Mouse (Mus musculus) lung, embryonic 15.5 days (tissue): ENCODE measurements at regions not wholly inside any gene's neighbourhood (a gene's known extent, or its start where the extent isn't known, plus 50 kb on each side); places are given as distances from the start of the nearest gene placed in this dataset.
A peak's percentile ranks its signal among the peaks of the same experiment; 100 is the strongest.

Experiments
- ATAC-seq: fragments of 200-750 bp; cut with Nextera tagmentation; 2 replicates; pipeline ENCODE4 v1.8.0; 2017; ENCODE audit warnings: moderate number of reproducible peaks, borderline replicate concordance; ENCODE audit not compliant: low FRiP score, low TSS enrichment; ENCODE audit errors: extremely low read depth
- H3K27ac ChIP-seq: fragments of 300-500 bp; sonication (generic); 2 replicates; pipeline ENCODE4 v1.5.1; 2015; ENCODE audit warnings: moderate library complexity, mild to moderate bottlenecking, inconsistent platforms
- H3K27me3 ChIP-seq: fragments of 300-500 bp; sonication (generic); 2 replicates; pipeline ENCODE4 v1.6.1; 2015; ENCODE audit warnings: inconsistent platforms
- H3K36me3 ChIP-seq: fragments of 300-500 bp; sonication (generic); 2 replicates; pipeline ENCODE4 v1.6.1; 2015; ENCODE audit warnings: inconsistent platforms
- H3K4me1 ChIP-seq: fragments of 300-500 bp; sonication (generic); 2 replicates; pipeline ENCODE4 v1.6.1; 2015; ENCODE audit warnings: inconsistent platforms
- H3K4me2 ChIP-seq: fragments of 300-500 bp; sonication (generic); 2 replicates; pipeline ENCODE4 v1.6.1; 2015; ENCODE audit warnings: inconsistent platforms, mild to moderate bottlenecking, moderate library complexity
- H3K4me3 ChIP-seq: fragments of 300-500 bp; sonication (generic); 2 replicates; pipeline ENCODE4 v1.5.1; 2015; ENCODE audit warnings: mild to moderate bottlenecking, inconsistent platforms
- H3K9ac ChIP-seq: fragments of 300-500 bp; sonication (generic); 2 replicates; pipeline ENCODE4 v1.6.1; 2015; ENCODE audit warnings: inconsistent platforms
- H3K9me3 ChIP-seq: fragments of 300-500 bp; sonication (generic); 2 replicates; pipeline ENCODE4 v1.6.1; 2016; ENCODE audit warnings: inconsistent platforms
- WGBS: fragments of 180-500 bp; shearing (Covaris S2); methylation state at CpG from one replicate; pipeline ENCODE4 v1.1.7; 2015; 5-methylcytosine and 5-hydroxymethylcytosine counted together

DNA sequence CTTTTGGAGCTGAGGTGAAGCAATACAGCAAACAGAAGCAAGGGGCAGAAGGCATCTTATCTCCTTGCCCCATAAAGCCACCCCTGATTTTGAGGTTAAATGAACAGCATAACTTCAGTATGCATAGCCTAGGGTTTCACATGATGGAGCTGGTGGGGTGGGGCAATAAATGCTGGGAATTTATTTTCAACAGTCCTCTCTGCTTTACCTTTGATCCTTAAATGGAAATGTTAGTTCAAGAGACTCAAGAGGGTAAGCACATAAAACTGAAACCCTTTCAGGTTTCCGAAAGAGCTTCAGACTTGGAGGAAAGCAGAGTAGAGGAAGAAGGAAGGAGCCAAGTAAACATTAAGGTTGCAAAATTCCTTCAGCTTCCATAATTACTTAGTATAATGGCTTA lies 290.5 kb downstream of the Epha7 start:
- H3K4me3 ChIP-seq: no peak overlapping the region
- H3K9me3 ChIP-seq: no peaks in the 10 kb centered on the region
- no peak overlapping the region for H3K4me2 ChIP-seq
- no peaks in the 10 kb centered on the region for H3K4me1 ChIP-seq
- peak; percentile 73; the same call in 1 of the 2 replicates for ATAC-seq
- H3K9ac ChIP-seq: no peak overlapping the region
- WGBS: 50% methylated on average over 1 of the region's 1 CpGs
- 0 out of 2 replicates have a peak overlapping the region, but pooled peaks have one; percentile 37 for H3K27ac ChIP-seq
- H3K27me3 ChIP-seq: no peaks in the 10 kb centered on the region
- no peaks in the 10 kb centered on the region for H3K36me3 ChIP-seq

DNA sequence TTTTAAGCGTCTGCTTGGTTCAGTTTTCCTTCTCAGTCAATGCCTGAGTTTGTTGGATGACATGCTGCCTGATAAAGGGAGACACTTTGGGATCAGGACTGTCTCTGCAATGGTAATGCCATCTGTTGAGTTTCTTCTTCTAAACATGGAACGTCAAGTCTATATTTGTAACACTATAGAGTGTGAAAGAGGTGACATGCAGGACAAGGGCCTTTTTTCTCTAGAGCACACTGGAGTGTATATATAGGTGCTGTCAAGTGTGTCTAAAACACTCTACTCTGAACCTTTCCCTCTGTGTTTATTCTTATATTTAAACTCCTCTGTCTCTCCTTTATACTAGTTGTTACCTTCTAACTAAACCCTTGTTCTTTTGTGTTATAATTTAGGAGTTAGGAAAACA lies 299.6 kb downstream of the Epha7 start:
- Histone ChIP-seq H3K4me3 (no peak overlapping the region), H3K9ac (no peak overlapping the region), H3K27me3 (no peaks in the 10 kb centered on the region), H3K27ac (no peak overlapping the region), H3K9me3 (no peaks in the 10 kb centered on the region), H3K4me2 (no peak overlapping the region), H3K36me3 (no peaks in the 10 kb centered on the region), H3K4me1 (peaks cover 2% of the 10 kb centered on the region; the same call in 1 of the 2 replicates)
- ATAC-seq: no peak
- WGBS: 27% methylated on average over 2 of the region's 2 CpGs

- Histone ChIP-seq H3K4me1 (peaks cover 13% of the 10 kb centered on the region), H3K4me2 (no peak overlapping the region), H3K27ac (no peak overlapping the region), H3K4me3 (no peak overlapping the region), H3K9ac (no peak overlapping the region), H3K36me3 (no peaks in the 10 kb centered on the region), H3K27me3 (no peaks in the 10 kb centered on the region), H3K9me3 (no peaks in the 10 kb centered on the region)
- ATAC-seq: no peak
- WGBS: 79% methylated on average over 4 of the region's 4 CpGs
Measured at GRCm38 (mm10) chr4:29117025-29117424, 304.1 kb downstream of the Epha7 start.

DNA sequence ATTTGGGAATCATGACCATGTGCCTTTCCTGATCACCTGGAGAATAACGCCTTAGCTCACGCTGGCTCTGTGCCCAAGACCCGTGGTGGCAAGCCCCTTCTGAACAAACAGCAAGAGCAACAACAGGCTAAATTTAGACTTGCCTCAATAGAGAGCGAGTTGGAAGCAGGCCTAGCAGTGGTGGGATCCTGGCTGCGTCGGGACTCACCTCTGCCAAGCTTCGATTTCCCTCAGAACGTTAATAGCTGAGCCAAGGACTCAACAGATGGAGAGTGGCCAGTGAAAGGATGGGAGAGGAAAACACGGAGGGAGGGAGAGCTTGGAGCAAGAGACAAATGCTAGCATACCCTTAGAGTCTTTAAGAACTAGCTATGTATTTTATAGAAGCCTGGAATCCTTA lies 305.0 kb downstream of the Epha7 start:
- no peak overlapping the region for H3K4me3 ChIP-seq
- H3K36me3 ChIP-seq: no peaks in the 10 kb centered on the region
- H3K27ac ChIP-seq: peak overlapping the region; percentile 72
- no peaks in the 10 kb centered on the region for H3K9me3 ChIP-seq
- ATAC-seq: peak; percentile 66; the same call in 1 of the 2 replicates
- no peaks in the 10 kb centered on the region for H3K27me3 ChIP-seq
- H3K4me1 ChIP-seq: peaks cover 13% of the 10 kb centered on the region
- H3K4me2 ChIP-seq: no peak overlapping the region
- WGBS: 23% methylated on average over 9 of the region's 9 CpGs
- H3K9ac ChIP-seq: no peak overlapping the region

DNA sequence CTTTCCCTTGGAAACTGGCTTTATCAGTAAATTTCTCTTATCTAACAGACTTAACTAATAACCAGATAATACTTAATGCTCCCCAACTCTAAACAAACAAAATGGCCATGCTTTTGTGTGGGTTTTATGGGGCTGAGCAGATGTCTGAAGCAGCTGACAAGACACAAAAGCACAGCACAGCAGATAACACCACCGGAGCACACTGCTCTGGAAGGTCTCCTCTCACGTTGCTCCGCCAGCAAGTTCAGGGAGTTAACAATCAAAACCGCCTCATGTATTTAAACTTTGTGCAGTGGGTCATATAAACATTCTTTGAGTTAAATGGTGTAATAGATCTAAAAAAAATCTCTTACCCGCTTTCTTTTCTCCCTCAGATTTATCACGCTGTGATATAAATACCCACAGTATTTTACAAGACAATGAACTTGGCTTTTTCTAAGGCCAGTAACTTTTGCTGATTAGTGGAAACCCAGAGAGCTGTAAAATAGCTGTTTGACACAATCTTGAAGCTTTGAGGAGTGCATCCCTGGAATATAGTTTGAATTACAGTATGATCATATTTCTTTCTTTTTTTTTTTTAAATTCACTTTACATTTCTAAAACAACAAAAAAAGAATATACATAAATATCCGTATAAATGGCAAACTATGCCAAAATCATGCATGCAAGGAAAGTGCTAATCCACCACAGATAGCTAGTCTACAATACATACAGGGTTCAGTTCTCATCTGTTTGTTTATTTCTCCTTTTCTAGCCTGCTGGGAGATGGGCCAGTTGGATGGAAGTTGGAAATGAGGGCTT lies 305.9 kb downstream of the Epha7 start:
- Histone ChIP-seq H3K4me3 (no peak overlapping the region), H3K27ac (peak overlapping the region; percentile 81), H3K27me3 (no peaks in the 10 kb centered on the region), H3K9me3 (no peaks in the 10 kb centered on the region), H3K4me2 (0 out of 2 replicates have a peak overlapping the region, but pooled peaks have one; percentile 8), H3K36me3 (no peaks in the 10 kb centered on the region), H3K4me1 (peaks cover 13% of the 10 kb centered on the region), H3K9ac (no peak overlapping the region)
- 21% methylated on average over 7 of the region's 7 CpGs for WGBS
- peak; percentile 92 for ATAC-seq

GRCm38 (mm10) chr4:29119480-29120153 lies 306.7 kb downstream of the Epha7 start:
- H3K36me3 ChIP-seq: no peaks in the 10 kb centered on the region
- peaks cover 13% of the 10 kb centered on the region for H3K4me1 ChIP-seq
- WGBS: 57% methylated on average over 9 of the region's 9 CpGs
- H3K9me3 ChIP-seq: no peaks in the 10 kb centered on the region
- H3K9ac ChIP-seq: no peak overlapping the region
- no peak overlapping the region for H3K4me3 ChIP-seq
- H3K27ac ChIP-seq: peak overlapping the region; percentile 81
- ATAC-seq: no peak
- H3K27me3 ChIP-seq: no peaks in the 10 kb centered on the region
- H3K4me2 ChIP-seq: no peak overlapping the region

DNA sequence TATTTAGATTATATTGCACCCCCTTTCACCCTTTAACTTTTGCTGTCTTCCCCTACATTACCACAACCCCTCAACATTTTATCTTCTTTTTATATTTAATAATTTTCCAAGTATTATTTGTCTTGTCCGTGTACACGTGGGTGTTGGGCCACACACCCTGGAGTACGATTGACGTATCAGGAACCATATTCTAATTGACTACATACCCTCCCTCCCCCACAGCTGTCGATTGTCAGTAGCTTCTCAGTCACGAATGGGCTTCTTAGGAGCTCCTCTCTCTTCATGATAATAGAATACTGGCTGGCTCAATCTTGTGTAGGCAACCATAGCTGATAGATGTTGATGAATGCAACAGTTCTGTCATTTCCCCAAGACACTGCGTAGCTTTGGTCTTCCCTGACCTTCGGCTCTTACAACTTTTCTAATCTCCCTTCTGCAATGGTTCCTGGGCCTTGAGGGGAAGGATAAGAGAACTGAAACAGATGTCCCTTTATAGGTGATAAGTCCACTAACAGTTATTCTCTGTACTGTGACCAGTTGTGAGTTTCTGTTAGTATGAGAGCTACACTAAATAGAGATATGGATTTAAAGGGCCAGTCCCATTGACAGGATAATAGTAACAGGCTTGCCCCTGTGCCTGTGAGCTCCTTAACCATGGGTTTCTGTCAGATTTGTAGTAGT lies 310.9 kb downstream of the Epha7 start:
- Histone ChIP-seq H3K27me3 (no peaks in the 10 kb centered on the region), H3K4me3 (no peak overlapping the region), H3K36me3 (no peaks in the 10 kb centered on the region), H3K27ac (no peak overlapping the region), H3K4me1 (peaks cover 6% of the 10 kb centered on the region), H3K9ac (no peak overlapping the region), H3K4me2 (no peak overlapping the region), H3K9me3 (no peaks in the 10 kb centered on the region)
- ATAC-seq: no peak
- 86% methylated on average over 8 of the region's 8 CpGs for WGBS

GRCm38 (mm10) chr4:29130485-29130884 lies 317.6 kb downstream of the Epha7 start:
- no peaks in the 10 kb centered on the region for H3K36me3 ChIP-seq
- peaks cover 13% of the 10 kb centered on the region for H3K4me1 ChIP-seq
- no peaks in the 10 kb centered on the region for H3K27me3 ChIP-seq
- no peak overlapping the region for H3K27ac ChIP-seq
- no peaks in the 10 kb centered on the region for H3K9me3 ChIP-seq
- no peak overlapping the region for H3K4me2 ChIP-seq
- no peak overlapping the region for H3K9ac ChIP-seq
- no peak for ATAC-seq
- no peak overlapping the region for H3K4me3 ChIP-seq

GRCm38 (mm10) chr4:29133404-29134307 lies 320.7 kb downstream of the Epha7 start:
- Histone ChIP-seq H3K9me3 (no peaks in the 10 kb centered on the region), H3K4me1 (peaks cover 16% of the 10 kb centered on the region), H3K27me3 (no peaks in the 10 kb centered on the region), H3K4me2 (peak overlapping the region; percentile 37), H3K9ac (no peak overlapping the region), H3K4me3 (no peak overlapping the region; the same call in 1 of the 2 replicates), H3K27ac (peak overlapping the region; percentile 64), H3K36me3 (no peaks in the 10 kb centered on the region)
- WGBS: 34% methylated on average over 21 of the region's 21 CpGs
- peak; percentile 88 for ATAC-seq

DNA sequence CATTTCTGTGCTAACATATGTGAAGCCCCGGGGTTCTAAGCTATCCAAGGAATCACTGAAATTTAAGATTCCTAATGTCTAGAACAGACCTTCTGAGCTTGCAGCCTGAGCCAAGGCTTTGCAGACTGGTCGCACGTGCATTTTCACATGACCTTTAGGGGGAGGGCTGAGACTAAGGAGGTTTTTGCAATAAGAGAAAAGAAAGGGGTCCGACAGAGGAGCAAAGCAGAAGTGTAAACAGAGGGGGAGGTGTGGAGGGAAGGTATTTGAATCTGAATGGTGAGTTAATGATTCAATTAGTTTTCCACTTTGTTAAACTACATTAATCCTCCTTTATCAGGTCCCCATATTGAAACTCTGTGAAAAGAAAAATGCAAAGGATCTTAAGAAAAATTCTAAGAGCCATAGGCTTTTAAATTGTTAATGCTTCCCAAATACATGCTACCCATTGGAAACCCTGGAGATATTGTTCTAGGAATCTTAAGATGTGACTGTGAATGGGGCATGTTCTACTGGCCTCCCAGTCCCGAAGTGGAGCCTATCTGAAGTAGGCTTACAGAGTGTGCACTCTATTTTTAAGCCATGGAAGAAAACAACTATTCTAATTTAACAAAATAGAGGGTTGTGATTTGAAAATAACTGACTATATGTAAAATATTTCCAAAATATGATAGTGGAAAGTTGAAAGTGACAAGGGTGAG lies 322.9 kb downstream of the Epha7 start:
- Histone ChIP-seq H3K9ac (no peak overlapping the region), H3K36me3 (no peaks in the 10 kb centered on the region), H3K27me3 (no peaks in the 10 kb centered on the region), H3K4me1 (peaks cover 16% of the 10 kb centered on the region), H3K4me2 (no peak overlapping the region), H3K9me3 (no peaks in the 10 kb centered on the region), H3K4me3 (no peak overlapping the region), H3K27ac (no peak overlapping the region)
- no peak for ATAC-seq
- WGBS: 23% methylated on average over 5 of the region's 5 CpGs
